Mouse (Mus musculus): ENCODE measurements around the gene Slc25a31. TPM values are rescaled to one million over a fixed set of nuclear protein-coding genes. Genes with fewer than 3 reads are reported as not detected.

The Slc25a31 gene
- polyA plus RNA-seq, 1 experiment: 0.13 TPM

DNA sequence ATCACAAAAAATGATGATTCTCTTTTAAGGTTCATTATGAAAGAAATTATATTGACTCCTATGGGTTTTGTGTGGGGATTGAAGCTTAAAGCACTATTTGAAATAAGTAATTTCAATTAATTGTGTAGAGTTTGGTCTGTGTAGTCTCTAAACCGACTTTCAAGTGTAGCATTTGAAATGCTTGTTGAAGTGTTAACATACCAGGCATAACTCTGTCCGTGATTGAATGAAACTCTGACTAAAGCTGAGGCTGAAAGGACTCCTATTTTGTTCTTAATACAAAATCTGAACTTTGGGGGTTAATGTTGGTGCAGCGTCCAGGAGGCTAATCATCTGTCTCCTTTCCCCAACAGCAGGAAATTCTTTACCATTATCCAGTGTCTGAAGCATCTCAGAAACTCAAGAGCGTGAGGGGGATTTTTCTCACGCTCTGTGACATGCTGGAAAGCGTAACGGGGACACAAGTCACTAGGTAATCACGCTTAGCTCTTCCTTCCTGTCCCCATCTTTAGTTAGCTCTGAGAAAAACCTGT is 33.7 kb upstream of the Slc25a31 start:
- DNase-seq (ENCODE audit: low read depth in 1 of 2, low spot score in 2 of 2): no peak
- 87% methylated on average over 8 of the region's 8 CpGs for WGBS
- Histone ChIP-seq H3K4me1 (ENCODE audit: control insufficient read depth, insufficient read depth, insufficient read length) (no peaks in the 10 kb centered on the region), H3K36me3 (ENCODE audit: control insufficient read depth, insufficient read depth, low read length) (no peaks in the 10 kb centered on the region), H3K27me3 (ENCODE audit: control insufficient read depth, insufficient read depth, low read length) (no peaks in the 10 kb centered on the region), H3K4me3 (ENCODE audit: extremely low read depth, insufficient read depth, insufficient read length) (no peak overlapping the region), H3K27ac (ENCODE audit: insufficient read depth, low read length) (no peak overlapping the region)
- TF ChIP-seq CTCF (IDR thresholded peaks at IDR 0.05; ENCODE audit: extremely low read depth, insufficient read depth, insufficient read length, insufficient replicate concordance): no peak
- TF ChIP-seq POLR2A (IDR thresholded peaks at IDR 0.05; ENCODE audit: low read depth, low read length): no peak

DNA sequence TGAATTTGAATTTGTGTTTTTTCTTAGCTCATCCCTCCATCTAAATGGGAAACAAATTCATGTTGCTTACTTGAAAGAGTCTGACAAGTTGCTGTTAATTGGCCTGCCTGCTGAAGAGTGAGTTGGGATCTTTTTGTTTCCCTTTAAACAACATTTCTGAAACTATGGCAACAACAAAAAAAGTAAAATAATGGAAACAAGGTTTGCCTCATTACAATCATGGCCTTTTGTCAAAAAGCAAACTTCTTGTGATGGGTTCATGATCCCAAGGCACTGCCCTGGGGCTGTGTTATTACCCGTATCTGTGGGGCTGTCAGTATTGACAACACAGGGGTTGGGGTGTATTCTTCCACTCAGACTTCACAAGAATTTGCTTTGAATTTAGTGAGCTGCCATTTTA is 29.8 kb upstream of the Slc25a31 start:
- Histone ChIP-seq H3K27ac (ENCODE audit: insufficient read depth, low read length) (no peak overlapping the region), H3K36me3 (ENCODE audit: control insufficient read depth, insufficient read depth, low read length) (no peaks in the 10 kb centered on the region), H3K4me1 (ENCODE audit: control insufficient read depth, insufficient read depth, insufficient read length) (no peaks in the 10 kb centered on the region), H3K4me3 (ENCODE audit: extremely low read depth, insufficient read depth, insufficient read length) (no peak overlapping the region), H3K27me3 (ENCODE audit: control insufficient read depth, insufficient read depth, low read length) (no peaks in the 10 kb centered on the region)
- DNase-seq (ENCODE audit: low read depth in 1 of 2, low spot score in 2 of 2): no peak
- TF ChIP-seq CTCF (IDR thresholded peaks at IDR 0.05; ENCODE audit: extremely low read depth, insufficient read depth, insufficient read length, insufficient replicate concordance): no peak
- no peak for TF ChIP-seq POLR2A (IDR thresholded peaks at IDR 0.05; ENCODE audit: low read depth, low read length)
- WGBS: 94% methylated on average over 1 of the region's 1 CpGs

DNA sequence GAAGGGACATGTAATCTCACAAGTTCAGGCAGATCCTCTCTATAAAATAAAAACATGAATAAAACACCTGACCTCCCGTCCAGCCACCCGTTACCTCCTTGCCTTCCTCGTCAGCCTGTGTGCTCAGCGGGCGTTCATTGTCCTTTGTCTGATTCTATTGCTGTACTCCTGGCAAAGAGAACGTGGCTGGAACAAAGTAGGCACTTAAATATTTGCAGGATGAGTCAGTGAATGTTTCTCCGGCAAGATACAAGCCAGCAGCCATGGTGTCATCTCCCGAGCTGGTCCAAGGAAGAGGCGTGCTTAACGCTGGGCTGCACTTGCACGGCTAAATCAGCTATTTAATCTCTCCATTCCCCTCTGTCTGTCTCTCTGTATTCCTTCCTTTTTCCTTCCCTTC is 26.3 kb upstream of the Slc25a31 start:
- TF ChIP-seq CTCF (IDR thresholded peaks at IDR 0.05; ENCODE audit: extremely low read depth, insufficient read depth, insufficient read length, insufficient replicate concordance) (no peak), POLR2A (IDR thresholded peaks at IDR 0.05; ENCODE audit: low read depth, low read length) (no peak)
- Histone ChIP-seq H3K4me1 (ENCODE audit: control insufficient read depth, insufficient read depth, insufficient read length) (no peaks in the 10 kb centered on the region), H3K36me3 (ENCODE audit: control insufficient read depth, insufficient read depth, low read length) (no peaks in the 10 kb centered on the region), H3K4me3 (ENCODE audit: extremely low read depth, insufficient read depth, insufficient read length) (no peak overlapping the region), H3K27me3 (ENCODE audit: control insufficient read depth, insufficient read depth, low read length) (no peaks in the 10 kb centered on the region), H3K27ac (ENCODE audit: insufficient read depth, low read length) (no peak overlapping the region)
- no peak for DNase-seq (ENCODE audit: low read depth in 1 of 2, low spot score in 2 of 2)
- WGBS: 92% methylated on average over 11 of the region's 11 CpGs

DNA sequence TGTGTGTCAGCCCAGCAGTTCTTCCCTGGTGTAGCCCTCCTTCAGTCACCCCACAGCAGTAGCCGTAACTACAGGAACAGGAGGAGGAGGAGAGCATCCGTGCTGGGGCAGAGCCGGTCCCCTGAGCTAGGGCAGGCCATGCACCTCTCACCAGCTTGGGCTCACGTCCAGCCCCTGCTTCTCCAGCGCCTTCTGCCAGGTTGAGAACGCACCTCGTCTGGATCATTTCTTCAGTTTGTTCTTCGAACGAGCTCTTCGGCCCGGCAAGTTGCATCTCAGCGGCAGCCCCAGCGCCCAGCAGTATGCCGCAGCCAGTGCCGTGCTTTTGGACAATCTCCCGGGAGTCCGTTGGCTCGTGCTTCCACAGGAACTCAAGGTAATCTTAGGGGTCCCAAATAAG is 25.5 kb upstream of the Slc25a31 start:
- no peak overlapping the region for H3K4me3 ChIP-seq (ENCODE audit: extremely low read depth, insufficient read depth, insufficient read length)
- no peaks in the 10 kb centered on the region for H3K4me1 ChIP-seq (ENCODE audit: control insufficient read depth, insufficient read depth, insufficient read length)
- no peaks in the 10 kb centered on the region for H3K27me3 ChIP-seq (ENCODE audit: control insufficient read depth, insufficient read depth, low read length)
- TF ChIP-seq CTCF (IDR thresholded peaks at IDR 0.05; ENCODE audit: extremely low read depth, insufficient read depth, insufficient read length, insufficient replicate concordance) (no peak), POLR2A (IDR thresholded peaks at IDR 0.05; ENCODE audit: low read depth, low read length) (no peak)
- no peak for DNase-seq (ENCODE audit: low read depth in 1 of 2, low spot score in 2 of 2)
- no peaks in the 10 kb centered on the region for H3K36me3 ChIP-seq (ENCODE audit: control insufficient read depth, insufficient read depth, low read length)
- WGBS: 93% methylated on average over 18 of the region's 18 CpGs
- no peak overlapping the region for H3K27ac ChIP-seq (ENCODE audit: insufficient read depth, low read length)

DNA sequence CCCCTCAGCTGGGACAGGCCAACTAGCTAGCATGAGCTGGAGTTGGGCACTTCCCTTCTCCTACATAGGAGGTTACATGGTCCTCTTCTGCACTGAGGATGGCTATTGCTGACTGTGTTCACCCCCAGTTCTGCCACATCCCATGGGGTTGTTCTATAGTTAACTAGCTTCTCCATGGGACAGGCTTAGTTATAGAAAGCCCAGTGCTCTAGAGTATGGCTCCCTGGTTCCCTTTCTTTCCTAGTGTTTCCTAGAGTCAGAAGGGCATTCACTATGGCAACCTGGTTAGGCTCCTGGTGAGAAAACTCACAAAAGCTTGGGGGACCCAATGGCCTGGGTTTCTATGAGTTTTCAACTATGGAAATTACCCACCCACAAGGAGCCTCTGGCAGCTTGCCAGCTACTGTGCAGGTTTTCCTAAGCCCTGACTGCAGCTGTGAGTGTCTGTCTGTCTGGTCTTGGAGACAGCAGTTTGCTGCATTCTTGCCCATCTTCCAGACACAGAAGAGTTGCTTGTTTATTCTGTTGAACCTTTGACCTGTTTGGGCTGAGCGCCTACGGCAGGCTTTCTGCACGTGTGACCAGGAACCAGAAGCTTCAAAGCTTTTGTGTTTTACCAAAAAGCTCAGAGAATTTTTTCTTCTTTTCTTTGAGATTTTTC is 22.7 kb upstream of the Slc25a31 start:
- H3K4me1 ChIP-seq (ENCODE audit: control insufficient read depth, insufficient read depth, insufficient read length): no peaks in the 10 kb centered on the region
- WGBS: 81% methylated on average over 3 of the region's 3 CpGs
- TF ChIP-seq CTCF (IDR thresholded peaks at IDR 0.05; ENCODE audit: extremely low read depth, insufficient read depth, insufficient read length, insufficient replicate concordance): no peak
- no peak for TF ChIP-seq POLR2A (IDR thresholded peaks at IDR 0.05; ENCODE audit: low read depth, low read length)
- H3K36me3 ChIP-seq (ENCODE audit: control insufficient read depth, insufficient read depth, low read length): no peaks in the 10 kb centered on the region
- DNase-seq (ENCODE audit: low read depth in 1 of 2, low spot score in 2 of 2): no peak
- no peak overlapping the region for H3K27ac ChIP-seq (ENCODE audit: insufficient read depth, low read length)
- no peak overlapping the region for H3K4me3 ChIP-seq (ENCODE audit: extremely low read depth, insufficient read depth, insufficient read length)
- no peaks in the 10 kb centered on the region for H3K27me3 ChIP-seq (ENCODE audit: control insufficient read depth, insufficient read depth, low read length)

DNA sequence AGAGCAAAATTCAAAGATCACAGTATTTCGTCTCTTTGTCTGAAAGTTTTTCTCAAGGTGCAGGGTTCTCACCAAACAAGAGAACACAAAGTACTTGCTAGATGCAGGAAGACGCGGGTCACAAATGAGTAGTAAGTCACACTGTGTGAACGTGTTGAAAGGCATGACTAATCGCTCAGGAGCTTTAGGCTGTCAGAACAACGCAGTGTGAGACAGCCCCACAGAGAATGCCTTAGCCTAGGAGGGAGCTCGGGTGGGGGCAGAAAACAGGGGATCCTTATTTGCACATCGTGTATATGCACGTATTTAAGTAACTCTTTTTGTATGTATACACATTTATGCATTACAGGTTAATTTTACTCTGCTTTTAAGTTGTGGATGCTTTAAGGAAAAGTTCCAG is 21.8 kb upstream of the Slc25a31 start:
- H3K36me3 ChIP-seq (ENCODE audit: control insufficient read depth, insufficient read depth, low read length): no peaks in the 10 kb centered on the region
- no peak overlapping the region for H3K4me3 ChIP-seq (ENCODE audit: extremely low read depth, insufficient read depth, insufficient read length)
- TF ChIP-seq POLR2A (IDR thresholded peaks at IDR 0.05; ENCODE audit: low read depth, low read length): no peak
- TF ChIP-seq CTCF (IDR thresholded peaks at IDR 0.05; ENCODE audit: extremely low read depth, insufficient read depth, insufficient read length, insufficient replicate concordance): no peak
- no peaks in the 10 kb centered on the region for H3K27me3 ChIP-seq (ENCODE audit: control insufficient read depth, insufficient read depth, low read length)
- no peaks in the 10 kb centered on the region for H3K4me1 ChIP-seq (ENCODE audit: control insufficient read depth, insufficient read depth, insufficient read length)
- DNase-seq (ENCODE audit: low read depth in 1 of 2, low spot score in 2 of 2): no peak
- WGBS: 89% methylated on average over 9 of the region's 9 CpGs
- no peak overlapping the region for H3K27ac ChIP-seq (ENCODE audit: insufficient read depth, low read length)

DNA sequence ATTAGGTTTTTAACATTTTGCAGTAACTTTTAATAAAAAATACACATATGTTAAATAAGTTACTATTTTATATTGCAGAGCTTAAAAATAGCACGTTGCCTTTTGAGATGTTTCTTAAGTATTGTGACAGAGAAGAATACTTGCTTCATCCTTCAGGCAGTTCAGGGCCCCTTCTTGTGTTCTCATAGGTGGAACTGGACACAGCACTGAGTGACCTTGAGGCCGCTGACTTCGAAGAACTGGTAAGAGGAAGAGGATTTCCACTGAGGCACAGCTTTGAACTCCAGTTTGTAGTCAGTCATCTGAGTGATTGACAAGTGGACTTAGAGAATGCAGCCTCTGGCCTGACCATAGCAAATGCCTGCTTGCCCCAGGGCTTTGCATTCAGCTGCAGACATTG is 21.1 kb upstream of the Slc25a31 start:
- no peak for DNase-seq (ENCODE audit: low read depth in 1 of 2, low spot score in 2 of 2)
- TF ChIP-seq POLR2A (IDR thresholded peaks at IDR 0.05; ENCODE audit: low read depth, low read length): no peak
- TF ChIP-seq CTCF (IDR thresholded peaks at IDR 0.05; ENCODE audit: extremely low read depth, insufficient read depth, insufficient read length, insufficient replicate concordance): no peak
- Histone ChIP-seq H3K4me1 (ENCODE audit: control insufficient read depth, insufficient read depth, insufficient read length) (no peaks in the 10 kb centered on the region), H3K27me3 (ENCODE audit: control insufficient read depth, insufficient read depth, low read length) (no peaks in the 10 kb centered on the region), H3K4me3 (ENCODE audit: extremely low read depth, insufficient read depth, insufficient read length) (no peak overlapping the region), H3K27ac (ENCODE audit: insufficient read depth, low read length) (no peak overlapping the region), H3K36me3 (ENCODE audit: control insufficient read depth, insufficient read depth, low read length) (no peaks in the 10 kb centered on the region)
- 89% methylated on average over 3 of the region's 3 CpGs for WGBS

Data from spleen, adult 2 months (tissue).